Mouse (Mus musculus): ENCODE measurements at regions not wholly inside any gene's neighbourhood (a gene's known extent, or its start where the extent isn't known, plus 50 kb on each side); places are given as distances from the start of the nearest gene placed in this dataset.
A peak's percentile ranks its signal among the peaks of the same experiment; 100 is the strongest.

DNA sequence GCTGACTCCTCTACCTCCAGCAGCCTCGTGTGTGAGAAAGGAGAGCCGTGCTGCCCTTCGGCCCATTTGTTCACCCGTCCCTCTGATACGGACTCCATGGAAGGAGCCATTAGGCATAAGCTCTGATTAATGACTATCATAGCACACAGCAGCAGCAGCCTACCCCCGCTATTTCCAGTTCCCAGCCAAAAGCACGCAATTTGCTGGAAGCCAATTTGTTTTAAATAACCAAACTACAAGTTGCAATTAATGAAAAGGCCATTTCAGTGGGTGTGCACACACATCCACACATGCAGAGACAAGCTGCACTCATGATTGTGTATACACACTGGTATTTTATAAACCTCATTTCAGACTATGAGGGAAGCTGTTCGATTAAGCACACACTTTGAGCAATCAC is 387.8 kb upstream of the Cdh4 start:
- no peak overlapping the region for H3K9ac ChIP-seq (replicated peaks)
- H3K27me3 ChIP-seq = no peaks in the 10 kb centered on the region; the same call in 1 of the 2 replicates
- 70% methylated on average over 8 of the region's 8 CpGs for WGBS
- ATAC-seq (ENCODE audit: low FRiP score, low read depth) = no peak
- no peaks in the 10 kb centered on the region for H3K9me3 ChIP-seq
- H3K4me3 ChIP-seq = no peak overlapping the region
- no peak overlapping the region; the same call in 1 of the 2 replicates for H3K27ac ChIP-seq (replicated peaks)
- peaks cover 2% of the 10 kb centered on the region; the same call in 1 of the 2 replicates for H3K4me1 ChIP-seq
- no peak overlapping the region for H3K4me2 ChIP-seq (replicated peaks)
- H3K36me3 ChIP-seq = no peaks in the 10 kb centered on the region

- H3K4me1 ChIP-seq = peaks cover 7% of the 10 kb centered on the region; the same call in 1 of the 2 replicates
- no peak for ATAC-seq (ENCODE audit: low FRiP score, low read depth)
- no peaks in the 10 kb centered on the region for H3K36me3 ChIP-seq
- H3K27me3 ChIP-seq = no peaks in the 10 kb centered on the region
- H3K9me3 ChIP-seq = no peaks in the 10 kb centered on the region
- H3K4me3 ChIP-seq = no peak overlapping the region
- H3K4me2 ChIP-seq (replicated peaks) = no peak overlapping the region
- no peak overlapping the region for H3K9ac ChIP-seq (replicated peaks)
- WGBS = 45% methylated on average over 8 of the region's 8 CpGs
- H3K27ac ChIP-seq (replicated peaks) = no peak overlapping the region
These were observed 377.6 kb upstream of the Cdh4 start for GRCm38 (mm10) chr2:179064616-179065015.

GRCm38 (mm10) chr2:179069520-179069919 is 372.7 kb upstream of the Cdh4 start:
- Histone ChIP-seq H3K36me3 (no peaks in the 10 kb centered on the region), H3K9ac (replicated peaks) (no peak overlapping the region)
- WGBS = 81% methylated on average over 6 of the region's 6 CpGs

DNA sequence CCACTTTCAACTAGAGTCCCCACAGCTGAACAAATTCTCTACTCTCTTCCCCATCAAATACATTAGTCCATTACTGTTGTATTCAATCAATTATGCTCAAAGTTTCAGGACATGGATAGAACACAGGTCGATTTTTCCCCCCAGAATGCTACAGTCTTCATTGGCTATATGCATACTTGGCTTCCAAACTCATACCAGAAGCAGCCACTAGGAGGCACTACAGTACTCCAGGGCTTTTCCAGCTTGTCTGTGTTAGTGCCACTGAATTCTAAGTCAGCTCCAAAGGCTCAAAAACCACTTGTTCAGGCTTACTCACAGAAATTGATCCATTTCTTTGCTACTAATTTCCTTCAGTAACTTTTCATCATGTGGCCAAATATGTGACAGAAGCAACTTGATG is 371.9 kb upstream of the Cdh4 start:
- Histone ChIP-seq H3K4me3 (no peak overlapping the region), H3K9me3 (no peaks in the 10 kb centered on the region)
- WGBS = 50% methylated on average over 1 of the region's 1 CpGs

More at GRCm38 (mm10) chr2:179069520-179069919, 372.7 kb upstream of the Cdh4 start:
- no peak overlapping the region for H3K27ac ChIP-seq (replicated peaks)
- no peak overlapping the region for H3K4me3 ChIP-seq
- no peaks in the 10 kb centered on the region for H3K27me3 ChIP-seq
- no peaks in the 10 kb centered on the region for H3K9me3 ChIP-seq
- no peak for ATAC-seq (ENCODE audit: low FRiP score, low read depth)
- H3K4me2 ChIP-seq (replicated peaks) = no peak overlapping the region
- peaks cover 6% of the 10 kb centered on the region; the same call in 1 of the 2 replicates for H3K4me1 ChIP-seq

DNA sequence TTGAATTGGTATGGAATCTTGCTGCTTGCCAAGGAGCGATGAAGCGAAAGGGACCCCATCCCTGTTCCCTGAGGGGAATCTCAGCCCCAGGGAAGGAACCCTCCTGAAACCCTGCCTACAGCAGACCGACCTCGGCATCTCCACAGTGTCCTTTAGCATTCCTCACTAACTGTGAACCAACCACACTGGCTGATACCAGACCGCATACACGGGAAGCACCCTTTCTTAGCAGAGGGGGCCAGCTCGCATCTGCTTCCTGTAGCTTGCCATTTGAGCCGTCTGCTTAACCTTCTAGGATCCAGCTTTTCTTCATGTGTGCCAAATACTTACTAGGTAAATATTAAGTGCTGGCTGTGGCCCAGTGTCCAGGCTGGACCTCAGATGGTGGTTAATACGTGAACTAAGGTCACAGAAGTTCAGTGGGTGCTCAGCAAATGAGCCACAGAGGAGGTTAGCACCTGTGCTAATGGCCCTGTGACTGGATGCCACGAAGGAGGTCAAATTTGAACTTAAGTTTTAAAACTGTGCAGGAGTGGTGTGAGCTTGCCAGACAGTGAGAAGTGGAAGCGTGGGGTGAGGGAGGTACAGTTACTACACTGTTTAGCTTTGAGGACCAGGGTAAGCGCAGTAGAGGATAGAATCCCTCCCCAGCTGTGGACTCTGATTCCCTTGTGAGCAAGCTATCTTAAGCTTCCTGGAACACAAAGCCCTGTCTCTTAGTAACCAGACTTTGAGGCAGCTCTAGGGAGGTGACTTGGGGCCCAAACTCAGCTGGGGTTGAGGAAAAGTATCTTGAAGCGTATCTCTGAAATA is 361.6 kb upstream of the Cdh4 start:
- WGBS = 69% methylated on average over 13 of the region's 13 CpGs
- Histone ChIP-seq H3K4me3 (no peak overlapping the region), H3K36me3 (no peaks in the 10 kb centered on the region), H3K27ac (replicated peaks) (no peak overlapping the region), H3K9ac (replicated peaks) (no peak overlapping the region), H3K27me3 (0 out of 2 replicates have a peak, but pooled peaks cover 3% of the 10 kb centered on the region), H3K4me2 (replicated peaks) (no peak overlapping the region), H3K4me1 (0 out of 2 replicates have a peak, but pooled peaks cover 8% of the 10 kb centered on the region), H3K9me3 (no peaks in the 10 kb centered on the region)
- ATAC-seq (ENCODE audit: low FRiP score, low read depth) = no peak

More for the DNA sequence above, 371.9 kb upstream of the Cdh4 start:
- no peaks in the 10 kb centered on the region for H3K36me3 ChIP-seq
- no peak overlapping the region for H3K27ac ChIP-seq (replicated peaks)
- no peak overlapping the region for H3K4me2 ChIP-seq (replicated peaks)
- H3K4me1 ChIP-seq = no peaks in the 10 kb centered on the region
- H3K27me3 ChIP-seq = no peaks in the 10 kb centered on the region
- ATAC-seq (ENCODE audit: low FRiP score, low read depth) = no peak
- no peak overlapping the region for H3K9ac ChIP-seq (replicated peaks)

GRCm38 (mm10) chr2:179086915-179087314 is 355.3 kb upstream of the Cdh4 start:
- WGBS = 83% methylated on average over 9 of the region's 9 CpGs
- Histone ChIP-seq H3K9ac (replicated peaks) (no peak overlapping the region), H3K4me3 (no peak overlapping the region), H3K27ac (replicated peaks) (no peak overlapping the region), H3K4me2 (replicated peaks) (no peak overlapping the region), H3K27me3 (no peaks in the 10 kb centered on the region), H3K36me3 (no peaks in the 10 kb centered on the region), H3K9me3 (no peaks in the 10 kb centered on the region), H3K4me1 (no peaks in the 10 kb centered on the region; the same call in 1 of the 2 replicates)
- no peak for ATAC-seq (ENCODE audit: low FRiP score, low read depth)

DNA sequence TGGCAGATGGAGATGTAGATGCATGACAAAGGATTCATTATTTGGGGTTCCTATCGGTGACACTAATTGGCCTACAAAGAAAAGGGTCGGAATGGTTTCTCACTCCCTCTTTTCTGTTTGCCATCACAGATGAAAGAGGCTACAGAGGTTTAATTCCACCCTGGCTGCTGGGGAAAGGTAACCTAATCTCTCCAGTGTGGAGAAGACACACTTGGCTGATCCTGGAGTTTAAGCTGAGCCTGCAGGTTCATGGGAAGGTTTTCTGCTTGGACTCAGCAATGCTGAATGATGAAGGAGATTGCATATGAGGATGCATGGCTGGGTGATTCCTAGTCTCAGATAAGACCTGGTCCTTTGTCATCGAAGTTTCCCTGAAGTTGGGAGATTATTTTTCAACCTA is 350.8 kb upstream of the Cdh4 start:
- no peak for ATAC-seq (ENCODE audit: low FRiP score, low read depth)
- Histone ChIP-seq H3K36me3 (no peaks in the 10 kb centered on the region), H3K4me3 (no peak overlapping the region), H3K4me1 (peaks cover 10% of the 10 kb centered on the region; the same call in 1 of the 2 replicates), H3K9ac (replicated peaks) (no peak overlapping the region), H3K27ac (replicated peaks) (no peak overlapping the region), H3K9me3 (no peaks in the 10 kb centered on the region), H3K4me2 (replicated peaks) (no peak overlapping the region), H3K27me3 (no peaks in the 10 kb centered on the region)
- 42% methylated on average over 3 of the region's 3 CpGs for WGBS

DNA sequence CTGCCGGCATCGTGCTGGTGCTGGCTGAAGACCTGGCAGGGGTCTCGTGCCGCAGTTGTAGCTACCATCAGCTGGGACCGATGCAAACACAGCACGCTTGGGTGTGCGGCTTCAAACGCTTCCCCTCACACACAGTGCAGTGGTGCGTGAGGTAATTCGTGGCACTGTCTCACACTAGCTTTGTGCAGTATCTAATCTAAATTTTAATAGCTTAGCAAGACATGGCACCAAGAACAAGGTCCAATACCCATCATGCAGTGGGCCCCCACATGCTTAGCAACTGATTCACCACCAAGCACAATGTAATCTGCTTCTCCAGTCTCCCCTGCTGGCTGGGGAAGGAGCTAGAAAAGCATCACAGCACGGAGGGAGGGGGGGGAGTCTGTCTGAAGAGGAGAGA is 348.2 kb upstream of the Cdh4 start:
- H3K9ac ChIP-seq (replicated peaks) = no peak overlapping the region
- H3K27ac ChIP-seq (replicated peaks) = no peak overlapping the region
- WGBS = 36% methylated on average over 11 of the region's 11 CpGs
- no peaks in the 10 kb centered on the region for H3K27me3 ChIP-seq
- H3K36me3 ChIP-seq = no peaks in the 10 kb centered on the region
- H3K9me3 ChIP-seq = 0 out of 2 replicates have a peak, but pooled peaks cover 3% of the 10 kb centered on the region
- no peak overlapping the region for H3K4me3 ChIP-seq
- peak overlapping the region; percentile 21; the same call in 1 of the 2 replicates for H3K4me2 ChIP-seq (replicated peaks)
- H3K4me1 ChIP-seq = peaks cover 10% of the 10 kb centered on the region; the same call in 1 of the 2 replicates
- ATAC-seq (ENCODE audit: low FRiP score, low read depth) = peak; percentile 74

GRCm38 (mm10) chr2:179095981-179096380 is 346.2 kb upstream of the Cdh4 start:
- no peak overlapping the region for H3K9ac ChIP-seq (replicated peaks)
- H3K9me3 ChIP-seq = 0 out of 2 replicates have a peak, but pooled peaks cover 5% of the 10 kb centered on the region
- H3K27me3 ChIP-seq = no peaks in the 10 kb centered on the region
- no peaks in the 10 kb centered on the region for H3K36me3 ChIP-seq
- no peak for ATAC-seq (ENCODE audit: low FRiP score, low read depth)
- peaks cover 10% of the 10 kb centered on the region; the same call in 1 of the 2 replicates for H3K4me1 ChIP-seq
- no peak overlapping the region for H3K27ac ChIP-seq (replicated peaks)
- H3K4me3 ChIP-seq = no peak overlapping the region
- no peak overlapping the region for H3K4me2 ChIP-seq (replicated peaks)
- 93% methylated on average over 3 of the region's 3 CpGs for WGBS

GRCm38 (mm10) chr2:179096861-179097260 is 345.4 kb upstream of the Cdh4 start:
- no peak overlapping the region for H3K9ac ChIP-seq (replicated peaks)
- no peaks in the 10 kb centered on the region for H3K36me3 ChIP-seq
- H3K27me3 ChIP-seq = no peaks in the 10 kb centered on the region
- no peak for ATAC-seq (ENCODE audit: low FRiP score, low read depth)
- WGBS = 34% methylated on average over 4 of the region's 4 CpGs
- no peak overlapping the region for H3K4me2 ChIP-seq (replicated peaks)
- H3K4me1 ChIP-seq = peaks cover 10% of the 10 kb centered on the region; the same call in 1 of the 2 replicates
- no peak overlapping the region for H3K27ac ChIP-seq (replicated peaks)
- H3K4me3 ChIP-seq = no peak overlapping the region
- 0 out of 2 replicates have a peak, but pooled peaks cover 5% of the 10 kb centered on the region for H3K9me3 ChIP-seq

GRCm38 (mm10) chr2:179099783-179100182 is 342.4 kb upstream of the Cdh4 start:
- Histone ChIP-seq H3K4me3 (no peak overlapping the region), H3K9me3 (0 out of 2 replicates have a peak, but pooled peaks cover 5% of the 10 kb centered on the region), H3K9ac (replicated peaks) (no peak overlapping the region), H3K4me1 (no peaks in the 10 kb centered on the region), H3K27me3 (no peaks in the 10 kb centered on the region), H3K4me2 (replicated peaks) (no peak overlapping the region), H3K27ac (replicated peaks) (no peak overlapping the region), H3K36me3 (no peaks in the 10 kb centered on the region)
- no peak for ATAC-seq (ENCODE audit: low FRiP score, low read depth)
- 100% methylated on average over 1 of the region's 1 CpGs for WGBS

GRCm38 (mm10) chr2:179103114-179103513 is 339.1 kb upstream of the Cdh4 start:
- ATAC-seq (ENCODE audit: low FRiP score, low read depth) = no peak
- Histone ChIP-seq H3K27me3 (no peaks in the 10 kb centered on the region), H3K9ac (replicated peaks) (no peak overlapping the region), H3K4me1 (no peaks in the 10 kb centered on the region), H3K36me3 (no peaks in the 10 kb centered on the region), H3K9me3 (0 out of 2 replicates have a peak, but pooled peaks cover 5% of the 10 kb centered on the region), H3K27ac (replicated peaks) (no peak overlapping the region), H3K4me3 (no peak overlapping the region), H3K4me2 (replicated peaks) (no peak overlapping the region)
- WGBS = 88% methylated on average over 1 of the region's 1 CpGs

Measured in midbrain, embryonic 12.5 days (tissue).